Mouse (Mus musculus) testis, adult 2 months (tissue): Measurements from ENCODE around the gene Abhd11.

Source experiments
- CTCF ChIP-seq: fragments of 200-500 bp; IDR thresholded peaks from 2 replicates; pipeline ENCODE4 v1.5.1; 2012; ENCODE audit warnings: low read depth, mild to moderate bottlenecking, inconsistent platforms, low read length, moderate library complexity; ENCODE audit not compliant: control insufficient read depth, insufficient read depth, insufficient replicate concordance
- POLR2A ChIP-seq: fragments of 200-500 bp; IDR thresholded peaks from 2 replicates; pipeline ENCODE4 v1.6.1; 2012; ENCODE audit warnings: low read depth, mild to moderate bottlenecking, inconsistent platforms, low read length, moderate library complexity; ENCODE audit not compliant: control insufficient read depth

GRCm38 (mm10) chr5:135021814-135022213 is 12.9 kb downstream of the Abhd11 start:
- TF ChIP-seq CTCF (no peak), POLR2A (no peak)
